Mouse (Mus musculus) frontal cortex, adult 2 months (tissue): ENCODE results near the gene S100a1. TPM values are rescaled to one million over a fixed set of nuclear protein-coding genes. Genes with fewer than 3 reads are reported as not detected.

Experiments
- DNase-seq, 2 experiments: peaks; one replicate each; pipeline ENCODE4 v3.0.0; 2022; ENCODE audit warnings: low spot score in 1 of 2; ENCODE audit errors: extremely low spot score in 1 of 2
- polyA plus RNA-seq: library from polyadenylated mRNA; depleted of rRNA; stranded (reverse); fragments of >200 nt; gene quantifications from 2 replicates; pipeline ENCODE4 v1.2.3, GENCODE M21; 2012

S100a1 gene
- polyA plus RNA-seq, 1 experiment: 323 TPM

DNA sequence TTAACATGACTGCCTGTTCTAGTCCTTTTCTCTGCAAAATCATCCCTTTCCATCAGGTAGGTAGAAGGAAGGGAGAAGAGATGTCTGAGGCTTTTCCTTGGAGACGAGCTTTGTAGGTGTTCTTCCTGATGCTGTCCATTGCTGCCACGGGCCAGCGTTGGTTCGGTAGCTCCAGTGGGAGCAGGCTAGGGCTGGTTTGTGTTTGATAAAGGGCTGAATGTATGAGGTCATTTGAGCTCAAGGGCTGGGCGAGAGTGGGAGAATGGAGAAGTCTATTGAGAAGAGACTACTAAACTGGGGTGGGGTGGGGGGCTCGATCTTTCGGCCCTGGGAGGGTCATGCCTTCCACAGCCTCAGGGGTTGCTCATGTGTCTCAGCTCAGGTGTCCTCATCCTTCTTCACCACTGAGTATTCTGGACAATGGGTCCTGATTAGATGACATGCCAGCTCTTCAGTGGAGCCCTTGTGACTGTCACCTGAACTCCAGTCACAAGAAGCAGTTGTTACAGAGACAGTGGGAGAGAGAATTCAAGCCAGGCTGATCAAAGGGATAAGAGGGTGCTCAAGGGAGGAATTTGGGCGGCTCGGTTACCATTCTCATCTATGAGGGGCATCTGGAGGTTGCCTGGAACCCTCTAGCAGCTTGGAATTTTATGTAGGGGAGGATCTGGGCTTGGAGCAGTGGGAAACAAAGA, 1.1 kb downstream of the S100a1 start:
- no peak for DNase-seq

DNA sequence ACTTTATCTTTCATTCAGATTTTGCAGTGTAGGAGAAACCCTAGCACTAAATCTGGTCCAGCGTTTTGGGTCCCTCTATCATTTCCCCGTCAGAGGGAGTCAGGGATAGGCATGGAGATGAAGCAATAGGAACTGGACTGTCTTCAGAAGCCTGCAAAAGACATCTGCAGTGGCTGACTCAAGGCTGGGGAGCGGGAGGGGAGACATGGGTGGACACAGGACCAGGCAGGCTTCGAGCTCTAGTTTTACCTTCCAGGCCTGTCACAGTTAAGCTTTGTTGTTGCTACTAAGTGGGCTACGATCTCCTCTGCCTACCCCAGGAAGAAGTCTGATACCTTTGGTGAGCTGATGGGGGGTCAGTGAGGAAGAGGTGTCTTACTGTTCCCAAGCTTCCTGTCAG, 1.9 kb downstream of the S100a1 start:
- no peak for DNase-seq

GRCm38 (mm10) chr3:90509747-90510123, 4.5 kb downstream of the S100a1 start:
- no peak for DNase-seq

GRCm38 (mm10) chr3:90508950-90509746, 5.0 kb downstream of the S100a1 start, which contains the start of gene Chtop:
Gene Chtop (minus strand): TSS chr3:90509498.
- peak; percentile 97 to 100 for DNase-seq

GRCm38 (mm10) chr3:90508287-90508949, 5.8 kb downstream of the S100a1 start:
- DNase-seq: no peak

- DNase-seq: no peak
Observed at GRCm38 (mm10) chr3:90506362-90506761, 7.8 kb downstream of the S100a1 start.

DNA sequence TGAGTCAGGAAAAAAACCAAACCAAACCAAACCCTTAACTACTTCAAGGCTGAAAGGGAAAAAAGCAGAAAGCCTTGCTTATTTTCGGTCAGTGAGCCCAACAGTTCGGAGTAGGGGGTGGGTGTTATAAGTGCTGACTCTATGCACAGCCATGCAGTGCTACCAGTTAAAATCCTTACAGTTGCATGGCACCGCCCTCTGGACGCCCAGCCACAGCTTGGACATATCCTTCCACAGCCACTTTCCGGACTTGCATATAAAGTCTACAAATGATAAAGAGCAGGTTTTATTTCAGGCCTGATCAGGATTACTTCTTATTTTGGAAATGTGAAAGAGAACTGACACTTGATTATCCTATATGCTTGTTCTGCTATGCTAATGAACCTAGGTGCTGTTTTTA, 9.0 kb downstream of the S100a1 start:
- no peak for DNase-seq

GRCm38 (mm10) chr3:90503444-90503843, 10.7 kb downstream of the S100a1 start:
- no peak for DNase-seq

DNA sequence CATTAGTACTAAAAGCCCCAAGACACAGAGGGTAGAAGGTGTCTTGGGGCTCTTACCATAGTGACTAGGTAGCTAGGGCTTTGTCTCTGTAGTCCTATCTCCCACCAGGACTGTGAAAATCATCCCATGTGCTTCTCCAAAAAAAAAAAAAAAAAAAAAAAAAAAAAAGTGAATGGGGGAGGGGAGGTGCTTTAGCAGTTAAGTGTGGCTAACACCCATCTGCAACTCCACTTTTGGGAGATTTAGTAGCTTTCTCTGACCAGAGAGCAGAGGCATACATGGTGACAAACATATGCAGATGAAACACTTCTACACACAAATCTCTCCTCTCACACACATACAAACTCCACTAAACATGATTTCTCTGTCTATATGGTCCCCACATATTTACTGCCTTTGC, 16.6 kb downstream of the S100a1 start:
- DNase-seq: no peak

- no peak for DNase-seq
Observed at GRCm38 (mm10) chr3:90495850-90496525, 18.2 kb downstream of the S100a1 start.

DNA sequence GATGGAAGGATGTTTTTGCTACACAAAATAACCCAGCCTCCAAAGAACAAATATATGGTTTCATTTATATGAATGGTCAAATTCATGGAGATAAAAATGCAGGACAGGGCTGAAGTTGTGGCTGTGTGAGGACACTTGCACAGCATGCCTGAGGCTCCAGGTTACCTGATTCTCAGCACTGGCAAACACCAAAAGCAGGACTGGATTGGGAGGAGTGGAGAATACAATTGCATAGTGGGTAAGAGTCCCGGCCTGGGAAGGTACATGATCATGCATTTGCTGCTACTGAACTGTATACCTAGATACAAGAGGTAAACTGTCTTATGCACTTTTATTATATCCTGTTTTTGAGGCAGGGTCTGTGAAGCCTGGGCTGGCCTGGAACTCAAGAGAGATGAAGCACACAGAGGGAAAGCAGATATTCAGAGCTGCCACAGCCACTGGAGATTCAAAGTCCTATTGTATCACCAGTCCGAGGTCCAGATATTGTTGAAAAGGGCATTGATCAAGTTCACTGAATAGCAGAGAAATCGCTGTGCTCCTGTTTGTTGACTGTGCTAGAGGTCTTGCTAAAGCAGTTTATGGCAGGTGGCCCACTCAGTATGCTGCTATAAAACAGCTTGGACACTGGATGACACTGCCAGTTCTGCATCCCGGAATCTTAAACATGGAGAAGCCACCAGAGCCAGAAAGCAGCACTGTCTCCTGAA, 20.2 kb downstream of the S100a1 start:
- DNase-seq: no peak

DNA sequence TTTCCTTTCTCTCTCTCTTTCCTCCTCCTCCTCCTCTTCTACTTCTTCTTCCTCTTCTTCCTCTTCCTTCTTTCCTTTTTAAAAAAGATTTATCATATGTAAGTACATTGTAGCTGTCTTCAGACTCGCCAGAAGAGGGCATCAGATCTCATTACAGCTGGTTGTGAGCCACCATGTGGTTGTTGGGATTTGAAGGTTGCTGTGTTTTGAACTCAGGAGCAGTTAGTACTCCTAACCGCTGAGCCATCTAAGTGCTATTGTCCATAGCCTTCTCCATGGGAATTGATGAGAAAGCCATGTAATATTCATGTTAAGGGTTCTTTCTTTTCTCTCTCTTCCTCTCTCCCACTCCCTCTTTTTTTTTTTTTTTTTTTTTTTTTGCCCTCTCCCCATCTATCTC, 22.8 kb downstream of the S100a1 start:
- peak in 1 of 2 experiments; percentile 52 for DNase-seq

GRCm38 (mm10) chr3:90490696-90491256, 23.4 kb downstream of the S100a1 start, which contains the start of gene Snapin:
Gene Snapin (minus strand): TSS chr3:90491033.
- DNase-seq: peak; percentile 91 to 96

- no peak for DNase-seq
Observed at GRCm38 (mm10) chr3:90488576-90488975, 25.6 kb downstream of the S100a1 start.

DNA sequence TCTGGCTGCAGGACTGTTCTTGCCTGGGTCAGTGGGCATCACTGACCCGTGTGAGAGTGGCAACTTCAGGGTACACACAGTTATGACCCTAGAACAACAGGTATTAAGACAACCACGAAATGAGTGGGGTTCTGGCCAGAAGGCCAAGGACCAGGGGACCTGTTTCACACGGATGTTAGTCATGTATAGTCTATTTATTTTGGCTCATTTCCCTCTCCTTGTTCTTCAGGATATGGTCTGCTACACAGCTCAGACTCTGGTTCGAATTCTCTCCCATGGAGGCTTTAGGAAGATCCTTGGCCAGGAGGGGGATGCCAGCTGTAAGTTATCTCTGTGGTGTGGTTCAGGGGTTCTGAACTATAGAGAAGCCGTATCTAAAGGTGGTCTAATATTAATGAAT, 27.2 kb downstream of the S100a1 start:
- no peak for DNase-seq

DNA sequence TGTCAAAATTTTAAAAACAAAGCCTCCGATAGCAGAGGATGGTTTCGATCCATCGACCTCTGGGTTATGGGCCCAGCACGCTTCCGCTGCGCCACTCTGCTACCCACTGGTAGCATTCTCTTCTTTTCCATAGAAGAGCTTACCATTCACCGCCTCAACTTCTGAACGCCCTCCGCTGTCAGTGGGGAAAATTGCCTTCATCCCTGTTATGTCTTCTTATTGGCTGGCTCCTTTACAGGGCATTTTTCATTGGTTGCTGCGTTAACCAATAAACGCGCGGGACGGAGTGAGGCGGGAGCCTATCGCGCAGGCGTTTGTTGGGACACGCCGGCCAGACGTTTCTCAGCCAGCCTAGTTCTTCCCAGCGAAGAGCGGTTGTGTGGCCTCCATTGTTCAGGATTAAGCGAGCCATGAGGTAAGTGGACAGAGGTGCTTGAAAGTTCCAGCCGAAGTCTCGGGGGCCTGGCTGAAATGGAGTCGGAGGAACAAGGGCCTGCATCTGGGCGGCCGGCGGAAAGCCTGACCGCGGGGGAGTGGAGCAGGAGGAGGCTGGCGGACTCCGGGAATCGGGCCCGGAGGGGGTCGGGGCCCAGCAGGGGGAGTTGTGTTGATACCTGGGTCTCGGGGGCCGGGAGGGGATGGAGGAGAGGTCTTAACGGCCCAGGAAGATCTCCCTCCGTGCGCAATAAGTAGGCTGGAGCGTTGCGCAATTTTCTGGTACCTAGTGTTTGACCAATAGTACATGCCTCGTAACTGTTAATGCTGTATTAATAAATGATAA, 38.2 kb downstream of the S100a1 start, which contains the start of gene Ilf2:
Gene Ilf2 (plus strand): TSS at position 296 of the 781 bp plus-strand sequence.
- DNase-seq: peak; percentile 96 to 98

- DNase-seq: no peak
Observed at GRCm38 (mm10) chr3:90475151-90475830, 38.9 kb downstream of the S100a1 start.

- peak in 1 of 2 experiments; percentile 63 for DNase-seq
Observed at GRCm38 (mm10) chr3:90472213-90472612, 42.0 kb downstream of the S100a1 start.
